Mouse (Mus musculus) frontal cortex, adult 2 months (tissue): ENCODE data around the gene Olfr1513. TPM values are rescaled to one million over a fixed set of nuclear protein-coding genes. Genes with fewer than 3 reads are reported as not detected.
A peak's percentile ranks its signal among the peaks of the same experiment; 100 is the strongest.
"Not testable (repeated sequence)": the region's sequence is repeated elsewhere in the genome, so short reads cannot be mapped to it uniquely, and the experiment has no call there.

ENCODE experiments used
- DNase-seq, 2 experiments: peaks; one replicate each; pipeline ENCODE4 v3.0.0; 2022; ENCODE audit warnings: low spot score in 1 of 2; ENCODE audit errors: extremely low spot score in 1 of 2
- polyA plus RNA-seq: library from polyadenylated mRNA; depleted of rRNA; stranded (reverse); fragments of >200 nt; gene quantifications from 2 replicates; pipeline ENCODE4 v1.2.3, GENCODE M21; 2012; rRNA removed

Olfr1513 gene
- 0.08 TPM in 1 of 2 replicates, not detected in the other for polyA plus RNA-seq

DNA sequence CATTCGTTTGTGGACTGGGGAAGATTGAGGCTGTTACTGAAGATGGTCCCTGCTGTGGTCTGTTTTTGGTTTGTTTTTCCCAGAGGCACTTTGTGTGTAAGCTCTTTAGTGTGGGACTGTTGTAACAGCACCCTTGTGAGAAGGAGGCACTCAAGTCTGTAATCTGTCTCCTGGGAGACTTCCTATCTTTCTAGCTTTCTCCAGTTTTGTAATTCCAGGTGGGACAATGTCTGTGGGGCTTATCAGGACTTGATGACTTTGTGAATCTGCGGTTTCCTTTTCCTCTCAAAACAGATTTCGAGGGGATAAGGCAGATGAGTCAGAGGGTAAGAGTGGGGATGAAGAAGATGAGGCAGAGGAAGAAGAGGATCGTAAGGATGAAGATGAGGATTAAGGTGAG lies at the start of gene Olfr1513:
Olfr1513 (minus strand) TSS at position 101 of the 400 bp plus-strand sequence.
- DNase-seq, result no peak

GRCm38 (mm10) chr14:52397279-52397678 lies 41.1 kb upstream of the Olfr1513 start, which contains the start of gene Olfr1511:
Gene Olfr1511, minus strand, starts transcription at chr14:52397379.
- no peak for DNase-seq

DNA sequence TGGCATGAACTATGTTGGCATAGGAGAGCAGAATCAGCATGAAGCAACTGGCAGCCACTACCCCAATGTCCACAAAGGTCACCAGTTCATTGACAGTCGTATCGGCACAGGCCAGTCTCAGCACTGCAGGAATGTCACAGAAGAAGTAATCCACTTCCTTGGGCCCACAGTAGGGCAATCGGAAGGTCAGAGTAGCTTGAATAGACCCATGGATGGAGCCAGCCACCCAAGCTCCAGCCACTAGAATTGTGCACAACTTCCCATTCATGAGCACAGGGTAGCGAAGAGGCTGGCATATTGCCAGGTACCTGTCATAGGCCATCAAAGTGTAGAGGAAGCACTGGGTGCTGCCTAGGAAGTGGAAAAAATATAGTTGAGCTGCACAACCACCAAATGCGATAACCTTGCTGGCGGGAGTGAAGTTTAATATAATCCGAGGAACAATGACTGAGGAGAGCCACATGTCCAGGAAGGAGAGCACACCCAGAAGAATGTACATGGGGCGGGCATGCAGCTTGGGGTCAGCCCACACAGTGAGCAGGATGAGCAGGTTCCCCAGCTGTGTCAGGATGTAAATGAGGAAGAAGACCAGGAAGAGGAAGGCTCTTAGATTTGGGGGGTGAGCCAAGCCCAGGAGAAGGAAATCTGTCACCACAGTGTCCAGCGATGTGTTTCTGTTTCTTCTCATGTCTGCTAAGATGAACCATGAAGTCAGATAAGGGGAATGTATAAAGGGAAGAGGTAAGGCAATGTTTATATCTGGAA lies 34.1 kb upstream of the Olfr1513 start:
- not testable (repeated sequence) for DNase-seq

GRCm38 (mm10) chr14:52379068-52379467 lies 22.9 kb upstream of the Olfr1513 start, which contains the start of gene Olfr1512:
Gene Olfr1512, minus strand, starts transcription at chr14:52379168.
- no peak for DNase-seq

- DNase-seq, result peak in 1 of 2 experiments; percentile 44
Measured at GRCm38 (mm10) chr14:52368741-52369140, 12.5 kb upstream of the Olfr1513 start.

DNA sequence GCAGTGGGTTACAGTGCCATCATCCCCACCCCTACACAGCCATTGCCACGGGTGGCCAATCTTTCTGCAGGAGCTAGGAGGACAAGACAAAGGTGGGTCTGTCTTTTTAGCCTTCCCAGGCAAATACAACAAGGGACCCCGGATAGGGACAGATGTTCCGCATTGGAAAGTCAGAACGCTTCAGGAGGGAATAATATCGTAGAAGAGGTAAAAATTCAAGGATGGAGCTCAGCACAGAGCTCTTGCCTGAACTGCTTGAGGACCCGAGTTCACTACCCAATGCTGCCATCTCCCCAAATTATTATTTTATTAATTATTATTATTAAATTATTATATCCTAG lies 16.7 kb downstream of the Olfr1513 start:
- DNase-seq, result no peak

GRCm38 (mm10) chr14:52338751-52339511 lies 17.3 kb downstream of the Olfr1513 start:
- DNase-seq, result peak; percentile 74 to 92

GRCm38 (mm10) chr14:52332171-52332570 lies 24.0 kb downstream of the Olfr1513 start:
- no peak for DNase-seq

DNA sequence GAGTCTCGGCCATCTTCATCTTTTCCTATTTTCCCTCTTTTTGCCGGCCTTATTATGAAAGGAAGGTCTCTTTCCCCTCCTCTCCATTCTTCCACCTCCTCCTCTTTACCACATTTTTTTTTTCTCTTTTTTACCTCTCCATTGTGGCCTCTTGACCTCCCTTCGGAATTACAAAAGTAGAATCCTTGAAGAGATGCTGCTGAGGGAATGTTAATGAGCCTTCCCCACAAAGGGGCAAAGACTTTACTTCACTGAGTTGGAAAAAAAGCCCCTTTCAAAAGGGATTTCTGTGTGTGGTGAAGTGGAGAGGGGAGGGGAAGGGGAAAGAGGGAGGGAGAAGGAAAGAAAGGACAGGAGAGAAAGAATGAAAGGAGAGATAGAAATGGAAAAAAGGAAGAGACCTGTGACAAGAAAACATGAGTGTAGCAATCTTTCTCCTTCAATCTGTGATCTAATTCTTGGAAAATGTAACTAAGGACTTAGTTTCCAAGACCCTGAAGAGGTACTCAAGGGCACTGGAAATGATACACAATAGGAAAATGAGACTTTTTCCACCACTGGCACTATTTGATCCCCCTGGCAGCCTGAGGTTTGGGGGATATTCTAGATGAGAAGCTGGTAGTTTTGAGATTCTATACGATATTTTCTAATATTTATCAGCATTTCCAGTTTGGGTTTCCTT lies 25.0 kb downstream of the Olfr1513 start:
- no peak for DNase-seq

GRCm38 (mm10) chr14:52327910-52328812 lies 28.0 kb downstream of the Olfr1513 start, which contains the start of gene Sall2:
Gene Sall2, minus strand, starts transcription at chr14:52328762.
- DNase-seq, result no peak

DNA sequence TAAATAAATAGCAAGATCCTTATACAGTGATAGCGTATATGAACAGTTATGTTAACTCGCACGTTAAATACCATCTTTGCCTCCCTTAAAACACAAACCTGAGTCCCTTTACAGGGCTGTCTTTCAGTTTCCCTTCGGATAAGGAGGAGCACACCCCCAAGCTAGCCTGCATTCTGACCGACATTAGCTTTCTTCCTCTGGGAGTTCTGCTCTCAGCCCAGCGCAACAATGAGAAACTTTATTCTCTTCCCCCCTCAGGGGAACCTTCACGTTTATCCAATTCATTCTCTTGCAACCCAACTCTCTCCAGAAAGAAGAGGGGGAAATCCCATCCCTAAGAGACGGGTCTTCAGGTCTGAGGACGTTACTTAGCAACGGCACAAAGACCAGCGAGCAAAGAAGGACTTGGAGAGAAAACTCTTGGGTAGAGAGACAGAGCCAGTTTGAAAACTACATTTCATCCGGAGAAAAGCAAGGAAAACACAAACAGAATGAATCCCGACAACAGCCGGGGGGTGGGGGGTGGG lies 28.8 kb downstream of the Olfr1513 start:
- DNase-seq, result no peak

DNA sequence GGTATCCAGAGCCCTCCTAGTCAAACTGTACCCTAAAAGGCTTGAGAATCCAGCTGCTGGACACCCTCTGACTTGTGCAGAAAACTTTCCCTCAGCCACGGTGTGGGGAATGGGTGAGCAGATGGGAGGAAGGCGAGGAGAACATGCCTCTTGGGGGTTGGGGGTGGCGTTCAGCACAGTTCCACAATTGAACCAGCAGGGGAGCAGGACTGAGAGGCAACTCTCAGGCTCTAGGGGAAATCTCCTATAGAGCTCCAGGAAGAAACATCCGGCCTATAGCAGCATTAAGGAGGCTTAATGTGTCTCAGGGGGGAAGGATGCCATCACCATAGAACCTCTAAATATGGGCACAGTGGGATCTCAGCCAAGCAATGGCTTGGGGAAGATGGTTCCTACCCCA lies 30.3 kb downstream of the Olfr1513 start:
- DNase-seq, result no peak

- no peak for DNase-seq
Measured at GRCm38 (mm10) chr14:52319361-52319760, 36.8 kb downstream of the Olfr1513 start.

DNA sequence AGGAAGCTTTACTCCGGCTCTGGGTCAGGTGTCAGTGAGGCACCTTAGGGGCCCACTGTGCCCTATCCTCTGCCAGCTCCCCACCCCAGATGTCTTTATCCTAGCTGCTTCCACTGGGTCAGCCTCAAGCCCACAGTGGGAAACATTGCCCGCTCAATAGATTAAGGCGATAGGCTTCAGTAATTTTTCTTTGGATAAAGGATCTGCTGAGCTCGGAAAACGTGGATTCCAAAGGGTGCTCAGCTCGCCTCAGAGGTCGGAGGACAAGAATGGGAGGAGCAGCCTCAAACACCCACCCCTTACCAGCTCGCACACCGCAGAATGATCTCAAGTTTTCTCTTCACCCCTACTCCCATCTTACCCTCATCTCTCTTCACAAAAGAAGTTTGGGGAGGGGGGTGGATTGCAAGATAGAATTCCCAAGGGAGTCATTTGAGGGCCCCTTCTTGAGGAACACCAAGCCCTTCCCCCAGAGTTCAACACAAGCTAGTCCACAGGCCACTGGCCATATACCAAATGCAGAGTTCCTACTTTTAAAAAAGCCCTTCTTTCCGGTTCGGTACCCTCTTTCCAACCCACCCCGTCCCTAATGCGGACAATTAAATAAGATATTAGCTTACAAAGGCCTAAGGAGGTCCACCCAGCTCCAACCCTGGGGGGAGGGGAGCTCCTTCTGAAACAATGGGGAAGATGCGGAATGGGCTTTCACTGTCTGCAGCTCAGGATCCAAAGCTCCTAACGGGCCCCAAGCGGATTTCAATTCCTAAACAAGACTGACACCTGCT lies 39.6 kb downstream of the Olfr1513 start:
- no peak for DNase-seq

GRCm38 (mm10) chr14:52315792-52316440 lies 40.3 kb downstream of the Olfr1513 start:
- DNase-seq, result peak in 1 of 2 experiments; percentile 76

DNA sequence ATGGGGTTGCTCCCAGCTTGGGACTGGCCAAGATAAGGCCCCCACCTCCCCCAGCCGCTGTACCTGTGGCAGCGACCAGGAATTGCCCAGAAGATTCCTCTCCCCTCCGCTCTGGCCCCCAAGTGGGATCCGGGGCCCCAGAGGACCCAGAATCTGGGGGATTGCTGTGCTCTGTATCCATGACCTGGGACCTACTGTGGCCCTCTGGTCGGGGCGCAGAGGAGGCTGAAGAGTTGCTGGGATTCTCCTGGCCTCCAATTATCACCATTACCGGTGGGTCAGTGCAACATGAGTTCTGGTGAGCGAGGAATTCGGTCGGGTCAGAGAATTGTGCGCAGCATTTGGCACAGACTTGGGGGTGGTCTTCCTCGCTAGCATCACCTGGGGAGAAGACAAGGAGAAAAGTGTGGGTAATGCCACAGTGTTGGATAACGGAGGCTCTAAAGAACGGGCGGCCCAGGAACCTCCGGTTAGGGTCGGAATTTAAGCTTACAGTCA lies 40.9 kb downstream of the Olfr1513 start:
- DNase-seq, result no peak

DNA sequence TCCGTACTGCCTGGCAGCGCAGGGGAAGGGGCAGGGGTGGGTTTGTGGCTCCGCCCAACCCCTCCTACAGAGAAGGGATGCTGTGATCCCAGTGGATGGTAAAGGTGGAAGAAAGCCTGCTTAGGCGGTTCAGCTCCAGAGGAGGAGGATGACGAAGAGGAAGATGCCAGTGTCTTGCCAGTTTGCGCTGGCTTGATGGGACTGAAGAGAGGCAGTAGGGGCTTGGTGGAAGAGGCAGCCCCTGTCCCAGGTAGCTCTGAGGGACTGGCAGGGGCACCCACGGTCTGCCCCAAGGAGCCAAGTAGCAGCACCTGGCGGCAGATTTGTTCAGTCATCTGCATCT lies 41.4 kb downstream of the Olfr1513 start:
- DNase-seq, result peak in 1 of 2 experiments; percentile 36
